Mouse (Mus musculus) spleen, adult 2 months (tissue): ENCODE results near the gene Mmgt2.

Experiments used
- CTCF ChIP-seq: fragments of 200-500 bp; IDR thresholded peaks from 2 replicates; pipeline ENCODE4 v1.5.1; 2011; ENCODE audit warnings: mild to moderate bottlenecking, inconsistent platforms; ENCODE audit not compliant: insufficient read depth, insufficient read length, insufficient replicate concordance; ENCODE audit errors: extremely low read depth
- POLR2A ChIP-seq: fragments of 200-500 bp; IDR thresholded peaks from 2 replicates; pipeline ENCODE4 v1.6.1; 2011; ENCODE audit warnings: low read depth, low read length, inconsistent platforms

GRCm38 (mm10) chr11:62706141-62706540, 57.7 kb downstream of the Mmgt2 start:
- TF ChIP-seq CTCF, result no peak
- TF ChIP-seq POLR2A, result no peak
